Mouse (Mus musculus) stomach, postnatal 0 days (tissue): Measurements from ENCODE around the gene Hnrnpl.

Experiments
- CTCF ChIP-seq: IDR thresholded peaks from 2 replicates; pipeline ENCODE4 v1.5.1; 2016; ENCODE audit warnings: antibody characterized with exemption, low read depth, mild to moderate bottlenecking, moderate library complexity
- EP300 ChIP-seq: optimal IDR thresholded peaks from 2 replicates; pipeline ENCODE3; 2016; ENCODE audit warnings: antibody characterized with exemption

- TF ChIP-seq CTCF (no peak), EP300 (no peak)
Measured at GRCm38 (mm10) chr7:28765211-28765610, 43.1 kb upstream of the Hnrnpl start.
